Mouse (Mus musculus): ENCODE data around the gene Btbd8. TPM values are rescaled to one million over a fixed set of nuclear protein-coding genes. Genes with fewer than 3 reads are reported as not detected.

Gene Btbd8
- 4.7 and 5.4 TPM in 2 replicates for polyA plus RNA-seq (2014; fragmentation: Nextera tagmentation; extraction: Ambion mirVana)

DNA sequence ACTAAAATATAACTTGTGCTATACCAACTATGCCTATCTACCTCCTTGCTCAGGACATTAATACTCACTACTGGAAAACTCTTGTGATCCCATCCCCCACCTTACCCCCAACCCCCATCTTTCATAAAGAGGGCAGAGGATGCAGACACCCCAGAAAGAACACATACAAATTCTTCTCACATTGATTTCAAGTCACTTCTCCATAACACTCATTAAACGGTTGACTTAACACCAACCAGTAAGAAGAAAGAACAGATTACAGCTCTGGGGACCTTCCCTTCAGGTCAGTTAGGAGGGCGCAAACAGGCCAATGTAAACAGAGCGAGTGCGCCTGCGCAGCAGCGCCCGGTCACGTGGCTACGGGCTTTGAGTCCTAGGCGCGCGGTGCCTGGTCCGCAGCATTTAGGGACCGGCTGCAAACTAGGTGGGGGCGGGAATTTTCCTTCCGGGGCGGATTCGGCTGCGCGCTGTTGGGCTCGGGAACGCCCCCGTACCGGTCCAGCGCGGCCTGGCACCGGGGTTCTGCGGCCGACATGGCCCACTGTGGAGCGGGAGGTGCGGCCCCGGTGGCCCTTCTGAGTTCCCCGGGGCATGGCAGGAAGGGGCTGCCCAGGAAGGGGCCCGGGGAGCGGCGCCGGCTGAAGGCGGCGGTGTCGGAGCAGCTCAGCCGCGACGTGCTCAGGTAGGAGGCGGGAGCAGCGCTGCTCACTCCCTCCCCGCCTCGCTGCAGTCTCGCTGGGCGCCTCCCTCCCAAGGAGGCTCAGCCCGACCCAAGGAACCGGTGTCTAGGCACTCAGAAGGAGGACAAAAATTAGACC, at the start of gene Btbd8:
Btbd8 (plus strand) TSS at position 534 of the 818 bp plus-strand sequence.
- no peaks in the 10 kb centered on the region for H3K36me3 ChIP-seq (ENCODE audit: control insufficient read depth, insufficient read depth, low read length)
- DNase-seq (ENCODE audit: low spot score): peak; percentile 98
- no peaks in the 10 kb centered on the region for H3K9me3 ChIP-seq (ENCODE audit: control insufficient read depth, low read length)
- H3K9ac ChIP-seq (ENCODE audit: low read length): peak within 1 kb of the TSS; percentile 90
- peak within 1 kb of the TSS; percentile 86 for H3K4me2 ChIP-seq (ENCODE audit: low read length)
- peaks cover 6% of the 10 kb centered on the region for H3K4me1 ChIP-seq (replicated peaks; ENCODE audit: control insufficient read depth, insufficient read depth, low read length)
- H3K4me3 ChIP-seq (ENCODE audit: low read depth, low read length): peak within 1 kb of the TSS; percentile 78
- peak; percentile 98 for ATAC-seq (replicated peaks; ENCODE audit: low FRiP score, low TSS enrichment, low read depth)
- H3K27ac ChIP-seq (ENCODE audit: low read depth): peak within 1 kb of the TSS; percentile 78
- WGBS: under 1% methylated on average over 49 of the region's 51 CpGs
- H3K27me3 ChIP-seq (replicated peaks; ENCODE audit: control insufficient read depth, insufficient read depth, low read length): no peaks in the 10 kb centered on the region

DNA sequence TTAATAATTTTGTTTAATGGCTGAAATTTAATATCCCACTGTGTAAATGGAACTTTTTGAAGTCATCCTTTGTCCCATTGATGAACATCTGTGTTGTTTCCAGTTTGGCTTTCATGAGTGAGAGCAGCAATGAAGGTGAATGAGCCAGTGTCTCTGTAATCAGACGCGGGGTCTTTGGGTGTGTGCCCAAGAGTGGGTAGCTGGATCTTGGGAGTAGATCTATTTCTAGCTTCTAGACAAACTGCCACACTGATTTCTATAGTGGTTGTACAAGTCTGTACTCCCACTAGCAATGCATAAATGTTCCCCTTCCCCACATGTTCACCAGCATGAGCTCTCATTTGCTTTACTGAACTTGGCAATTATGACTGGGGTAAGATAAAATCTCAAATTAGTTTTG, 48.4 kb upstream of the Btbd8 start:
- Histone ChIP-seq H3K9me3 (ENCODE audit: control insufficient read depth, low read length) (no peaks in the 10 kb centered on the region), H3K9ac (ENCODE audit: low read length) (no peak overlapping the region)
- 96% methylated on average over 2 of the region's 2 CpGs for WGBS

DNA sequence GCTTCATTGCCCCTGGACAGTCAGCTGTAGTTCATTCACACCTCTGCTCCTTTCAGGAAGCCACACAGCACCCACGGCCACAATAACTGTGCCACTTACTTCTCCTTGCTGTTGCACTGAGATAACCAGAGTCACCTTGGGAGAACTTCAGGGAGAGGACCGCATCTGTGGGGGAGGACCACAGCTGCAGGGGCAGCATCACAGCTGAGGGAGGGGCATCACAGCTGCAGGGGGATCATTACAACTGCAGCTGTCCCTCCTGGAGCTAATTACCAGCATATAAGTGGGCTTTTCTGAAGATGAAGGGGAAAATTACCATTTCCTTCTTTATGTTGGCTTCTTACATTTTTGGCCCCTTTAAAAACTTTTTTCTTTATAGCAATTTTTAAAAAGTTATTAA, 43.4 kb upstream of the Btbd8 start:
- no peaks in the 10 kb centered on the region for H3K27me3 ChIP-seq (replicated peaks; ENCODE audit: control insufficient read depth, insufficient read depth, low read length)
- WGBS: 76% methylated on average over 2 of the region's 2 CpGs

More for the DNA sequence above, 48.4 kb upstream of the Btbd8 start:
- Histone ChIP-seq H3K36me3 (ENCODE audit: control insufficient read depth, insufficient read depth, low read length) (no peaks in the 10 kb centered on the region), H3K27me3 (replicated peaks; ENCODE audit: control insufficient read depth, insufficient read depth, low read length) (no peaks in the 10 kb centered on the region), H3K4me1 (replicated peaks; ENCODE audit: control insufficient read depth, insufficient read depth, low read length) (no peaks in the 10 kb centered on the region), H3K4me3 (ENCODE audit: low read depth, low read length) (no peak overlapping the region), H3K4me2 (ENCODE audit: low read length) (no peak overlapping the region), H3K27ac (ENCODE audit: low read depth) (no peak overlapping the region)
- ATAC-seq (replicated peaks; ENCODE audit: low FRiP score, low TSS enrichment, low read depth) (no peak), DNase-seq (ENCODE audit: low spot score) (no peak)

GRCm38 (mm10) chr5:107402436-107402835, 35.4 kb upstream of the Btbd8 start, which contains the start of gene Ephx4:
Gene Ephx4 (plus strand): TSS chr5:107402736.
- ATAC-seq (replicated peaks; ENCODE audit: low FRiP score, low TSS enrichment, low read depth): no peak
- Histone ChIP-seq H3K4me3 (ENCODE audit: low read depth, low read length) (peak within 1 kb of the TSS; percentile 56), H3K4me1 (replicated peaks; ENCODE audit: control insufficient read depth, insufficient read depth, low read length) (no peaks in the 10 kb centered on the region), H3K9me3 (ENCODE audit: control insufficient read depth, low read length) (no peaks in the 10 kb centered on the region), H3K9ac (ENCODE audit: low read length) (peak within 1 kb of the TSS; percentile 48), H3K27ac (ENCODE audit: low read depth) (no peak within 1 kb of the TSS), H3K36me3 (ENCODE audit: control insufficient read depth, insufficient read depth, low read length) (no peaks in the 10 kb centered on the region), H3K27me3 (replicated peaks; ENCODE audit: control insufficient read depth, insufficient read depth, low read length) (peaks cover 36% of the 10 kb centered on the region), H3K4me2 (ENCODE audit: low read length) (peak within 1 kb of the TSS; percentile 99)
- 27% methylated on average over 5 of the region's 5 CpGs for WGBS
- peak; percentile 51 for DNase-seq (ENCODE audit: low spot score)

More for the DNA sequence above, 43.4 kb upstream of the Btbd8 start:
- H3K27ac ChIP-seq (ENCODE audit: low read depth): no peak overlapping the region
- DNase-seq (ENCODE audit: low spot score) (no peak), ATAC-seq (replicated peaks; ENCODE audit: low FRiP score, low TSS enrichment, low read depth) (no peak)
- H3K9ac ChIP-seq (ENCODE audit: low read length): no peak overlapping the region
- no peaks in the 10 kb centered on the region for H3K4me1 ChIP-seq (replicated peaks; ENCODE audit: control insufficient read depth, insufficient read depth, low read length)
- H3K4me2 ChIP-seq (ENCODE audit: low read length): no peak overlapping the region
- no peaks in the 10 kb centered on the region for H3K36me3 ChIP-seq (ENCODE audit: control insufficient read depth, insufficient read depth, low read length)
- no peaks in the 10 kb centered on the region for H3K9me3 ChIP-seq (ENCODE audit: control insufficient read depth, low read length)
- H3K4me3 ChIP-seq (ENCODE audit: low read depth, low read length): no peak overlapping the region

DNA sequence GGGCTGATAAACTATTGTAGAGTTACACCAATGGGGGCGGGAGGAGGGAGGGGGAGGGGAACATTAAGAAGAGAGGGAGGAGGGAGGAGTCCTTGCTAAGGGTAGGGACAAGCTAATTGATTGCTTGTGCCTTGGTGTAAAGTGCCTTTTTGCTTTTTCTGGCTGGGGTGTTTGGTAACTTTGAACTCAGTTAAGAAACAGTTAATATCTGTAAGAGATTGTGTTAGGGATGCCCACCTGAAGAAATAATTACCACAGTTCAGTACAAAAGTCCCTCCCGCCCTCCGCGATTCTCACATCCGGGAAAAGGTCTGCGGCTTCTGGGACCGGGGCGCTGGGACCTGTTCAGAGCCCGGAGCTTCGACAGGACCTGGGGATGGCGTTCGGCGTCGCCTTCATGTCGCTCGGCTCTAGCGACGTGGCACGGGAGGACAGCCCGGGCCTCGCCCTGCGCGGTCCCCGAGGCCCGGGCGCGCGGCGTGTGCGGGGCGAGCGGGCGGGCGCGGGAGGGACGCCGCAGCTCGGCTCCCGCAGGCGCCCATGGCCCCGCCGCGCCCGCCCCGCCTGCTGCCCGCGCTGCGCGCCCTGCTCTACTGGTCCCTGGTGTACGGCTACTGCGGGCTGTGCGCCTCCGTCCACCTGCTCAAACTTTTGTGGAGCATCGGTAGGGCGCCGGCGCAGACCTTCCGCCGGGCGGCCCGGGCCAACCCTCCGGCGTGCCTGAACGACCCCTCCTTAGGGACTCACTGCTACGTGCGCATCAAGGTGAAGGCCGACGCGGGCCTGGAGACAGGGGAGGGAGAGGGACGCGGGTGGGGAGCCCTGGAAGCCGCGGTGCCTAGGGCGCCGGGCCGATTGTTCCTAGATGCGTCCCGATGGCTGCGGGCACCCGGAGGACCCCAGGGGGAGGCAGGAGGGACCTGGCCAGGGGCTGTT, 34.5 kb upstream of the Btbd8 start:
- Histone ChIP-seq H3K9me3 (ENCODE audit: control insufficient read depth, low read length) (no peaks in the 10 kb centered on the region), H3K4me2 (ENCODE audit: low read length) (peak overlapping the region; percentile 99), H3K36me3 (ENCODE audit: control insufficient read depth, insufficient read depth, low read length) (no peaks in the 10 kb centered on the region), H3K27ac (ENCODE audit: low read depth) (no peak overlapping the region), H3K9ac (ENCODE audit: low read length) (peak overlapping the region; percentile 48), H3K4me3 (ENCODE audit: low read depth, low read length) (peak overlapping the region; percentile 56), H3K27me3 (replicated peaks; ENCODE audit: control insufficient read depth, insufficient read depth, low read length) (peaks cover 36% of the 10 kb centered on the region), H3K4me1 (replicated peaks; ENCODE audit: control insufficient read depth, insufficient read depth, low read length) (no peaks in the 10 kb centered on the region)
- ATAC-seq (replicated peaks; ENCODE audit: low FRiP score, low TSS enrichment, low read depth) (peak; percentile 81), DNase-seq (ENCODE audit: low spot score) (peak; percentile 72)
- WGBS: under 1% methylated on average over 76 of the region's 80 CpGs

DNA sequence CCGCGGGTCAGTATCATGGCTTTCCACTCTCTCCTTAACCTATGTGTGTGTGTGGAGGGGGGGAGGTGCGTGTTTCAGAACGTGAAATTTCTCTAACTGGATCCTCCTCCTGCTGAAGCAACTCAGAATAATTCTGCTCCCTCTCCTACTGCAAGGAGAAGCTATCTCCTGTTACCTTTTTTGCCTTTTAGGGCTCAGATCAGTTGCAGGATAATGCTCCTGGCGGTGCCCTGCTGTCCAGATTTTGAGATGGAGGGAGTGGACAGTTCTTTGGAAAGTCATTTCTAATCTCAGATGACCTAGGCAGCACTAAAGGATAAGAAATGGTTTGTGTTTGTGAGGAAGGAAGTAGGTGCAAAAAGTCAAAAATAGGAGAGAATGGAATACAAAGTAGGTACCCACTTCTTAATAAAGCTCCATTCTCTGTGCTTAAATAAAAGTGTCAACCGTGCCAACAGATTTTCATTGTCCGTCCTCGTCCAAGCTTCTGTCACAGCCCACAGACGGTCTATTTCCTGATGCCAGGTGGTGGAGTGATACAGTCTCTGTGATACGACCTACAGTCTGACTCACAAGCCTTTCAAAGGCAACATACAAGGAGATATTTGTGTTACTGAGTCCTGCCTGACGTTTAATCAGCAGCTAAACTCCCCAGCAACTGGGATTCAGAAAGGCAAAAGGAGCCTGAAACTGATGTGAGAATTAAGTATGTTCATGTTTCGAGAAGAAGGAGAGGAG, 33.7 kb upstream of the Btbd8 start:
- no peak for DNase-seq (ENCODE audit: low spot score)
- Histone ChIP-seq H3K4me1 (replicated peaks; ENCODE audit: control insufficient read depth, insufficient read depth, low read length) (no peaks in the 10 kb centered on the region), H3K9me3 (ENCODE audit: control insufficient read depth, low read length) (no peaks in the 10 kb centered on the region), H3K4me3 (ENCODE audit: low read depth, low read length) (peak overlapping the region; percentile 56), H3K9ac (ENCODE audit: low read length) (peak overlapping the region; percentile 48), H3K27ac (ENCODE audit: low read depth) (no peak overlapping the region), H3K27me3 (replicated peaks; ENCODE audit: control insufficient read depth, insufficient read depth, low read length) (peaks cover 36% of the 10 kb centered on the region), H3K4me2 (ENCODE audit: low read length) (peak overlapping the region; percentile 99), H3K36me3 (ENCODE audit: control insufficient read depth, insufficient read depth, low read length) (no peaks in the 10 kb centered on the region)
- WGBS: 34% methylated on average over 12 of the region's 12 CpGs
- ATAC-seq (replicated peaks; ENCODE audit: low FRiP score, low TSS enrichment, low read depth): no peak

DNA sequence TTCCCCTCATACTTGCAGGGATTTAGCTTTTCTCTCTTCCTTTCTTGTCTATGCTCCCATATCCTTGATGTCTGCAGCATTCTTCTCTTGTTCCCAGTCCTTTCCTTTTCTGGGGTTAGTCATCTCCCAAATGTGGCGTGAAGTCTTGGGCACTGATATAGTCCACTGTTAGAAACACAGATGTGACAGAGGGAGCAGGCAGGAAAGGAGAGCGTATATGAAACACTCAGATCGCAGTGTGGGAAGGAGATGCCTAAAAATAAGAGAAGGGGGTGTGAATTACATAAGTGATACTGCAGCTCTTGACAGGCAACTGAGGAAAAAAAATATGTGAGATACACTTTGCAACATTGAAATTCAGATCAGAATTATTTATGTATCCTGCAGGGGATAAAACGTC, 32.4 kb upstream of the Btbd8 start:
- Histone ChIP-seq H3K4me2 (ENCODE audit: low read length) (no peak overlapping the region), H3K9ac (ENCODE audit: low read length) (no peak overlapping the region), H3K27ac (ENCODE audit: low read depth) (no peak overlapping the region), H3K36me3 (ENCODE audit: control insufficient read depth, insufficient read depth, low read length) (no peaks in the 10 kb centered on the region), H3K4me3 (ENCODE audit: low read depth, low read length) (no peak overlapping the region), H3K4me1 (replicated peaks; ENCODE audit: control insufficient read depth, insufficient read depth, low read length) (no peaks in the 10 kb centered on the region), H3K9me3 (ENCODE audit: control insufficient read depth, low read length) (no peaks in the 10 kb centered on the region), H3K27me3 (replicated peaks; ENCODE audit: control insufficient read depth, insufficient read depth, low read length) (peaks cover 36% of the 10 kb centered on the region)
- ATAC-seq (replicated peaks; ENCODE audit: low FRiP score, low TSS enrichment, low read depth) (no peak), DNase-seq (ENCODE audit: low spot score) (no peak)
- WGBS: 83% methylated on average over 4 of the region's 4 CpGs

GRCm38 (mm10) chr5:107410305-107410704, 27.5 kb upstream of the Btbd8 start:
- ATAC-seq (replicated peaks; ENCODE audit: low FRiP score, low TSS enrichment, low read depth): no peak
- Histone ChIP-seq H3K4me1 (replicated peaks; ENCODE audit: control insufficient read depth, insufficient read depth, low read length) (no peaks in the 10 kb centered on the region), H3K36me3 (ENCODE audit: control insufficient read depth, insufficient read depth, low read length) (no peaks in the 10 kb centered on the region), H3K4me3 (ENCODE audit: low read depth, low read length) (no peak overlapping the region), H3K4me2 (ENCODE audit: low read length) (no peak overlapping the region), H3K9ac (ENCODE audit: low read length) (no peak overlapping the region), H3K9me3 (ENCODE audit: control insufficient read depth, low read length) (no peaks in the 10 kb centered on the region), H3K27ac (ENCODE audit: low read depth) (no peak overlapping the region), H3K27me3 (replicated peaks; ENCODE audit: control insufficient read depth, insufficient read depth, low read length) (peaks cover 1% of the 10 kb centered on the region; the same call in 1 of the 2 replicates)
- DNase-seq (ENCODE audit: low spot score): no peak
- WGBS: 90% methylated on average over 1 of the region's 1 CpGs
